Mouse (Mus musculus) left cerebral cortex, postnatal 25 days (tissue): Measurements from ENCODE around the gene Krtap16-1. TPM values are rescaled to one million over a fixed set of nuclear protein-coding genes. Genes with fewer than 3 reads are reported as not detected.
A peak's percentile ranks its signal among the peaks of the same experiment; 100 is the strongest.

Experiments
- DNase-seq, 2 experiments: peaks; one replicate each; pipeline ENCODE4 v3.0.0; 2022; ENCODE audit warnings: low spot score in 2 of 2, mixed read lengths in 1 of 2
- intact Hi-C: fragments of 180-260 bp; cut with DNase I; formaldehyde crosslinking; loops from one replicate; pipeline ENCODE4 v1.15.1; 2025
- total RNA-seq, 2 experiments: library from RNA; stranded (reverse); gene quantifications; 2 replicates each; pipeline ENCODE4 v1.2.3; 2021

Krtap16-1 gene
- total RNA-seq, result not detected

DNA sequence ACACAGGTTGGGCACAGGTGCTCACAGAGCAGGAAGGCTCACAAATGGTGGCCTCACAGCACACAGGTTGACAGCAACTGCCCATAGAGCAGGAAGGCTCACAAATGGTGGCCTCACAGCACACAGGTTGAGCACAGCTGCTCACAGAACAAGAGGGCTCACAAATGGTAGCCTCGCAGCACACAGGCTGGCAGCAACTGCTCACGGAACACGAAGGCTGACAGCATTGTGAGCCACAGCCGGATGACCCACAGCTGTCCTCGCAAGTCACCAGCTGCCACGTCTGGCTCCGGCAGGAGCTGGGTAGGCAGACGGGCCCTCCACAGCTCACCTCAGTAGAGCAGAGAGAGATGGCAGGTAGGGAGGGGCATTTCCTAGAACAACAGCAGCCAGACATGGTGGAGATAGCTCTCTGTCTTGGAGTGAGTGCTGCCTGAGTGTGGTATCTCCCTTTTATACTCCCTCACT, at the start of gene Krtap16-1:
Gene Krtap16-1 (minus strand): TSS at position 418 of the 468 bp plus-strand sequence.
- no peak for DNase-seq
- intact Hi-C loops, result no loop called here

- intact Hi-C loops, result no loop called here
These were observed 43.4 kb upstream of the Krtap16-1 start, which contains the start of gene Krt33b for GRCm38 (mm10) chr11:100029768-100030167. Gene Krt33b (minus strand): TSS chr11:100029868.

DNA sequence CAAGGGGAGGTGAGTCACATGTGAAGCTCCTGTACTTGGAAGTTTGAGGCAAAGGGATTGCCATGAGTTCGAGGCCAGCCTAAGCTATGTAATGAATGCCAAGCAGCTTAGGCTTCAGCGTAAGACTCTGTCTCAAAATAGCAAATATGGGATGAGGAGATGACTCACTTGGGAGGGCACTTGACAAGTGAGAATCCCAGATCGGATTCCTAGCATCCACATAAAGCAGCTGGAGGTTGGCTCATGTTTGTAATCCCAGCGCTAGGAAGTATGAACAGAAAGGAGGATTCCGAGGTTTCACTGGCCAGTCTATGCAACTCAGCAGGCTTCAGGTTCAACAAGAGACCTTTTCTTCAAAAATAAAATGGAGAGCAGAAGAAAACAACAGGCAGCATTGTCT, 35.0 kb upstream of the Krtap16-1 start:
- DNase-seq, result peak in 1 of 2 experiments; percentile 64
- intact Hi-C loops, result no loop called here

More at GRCm38 (mm10) chr11:100029768-100030167, 43.4 kb upstream of the Krtap16-1 start, which contains the start of gene Krt33b:
- DNase-seq, result no peak

DNA sequence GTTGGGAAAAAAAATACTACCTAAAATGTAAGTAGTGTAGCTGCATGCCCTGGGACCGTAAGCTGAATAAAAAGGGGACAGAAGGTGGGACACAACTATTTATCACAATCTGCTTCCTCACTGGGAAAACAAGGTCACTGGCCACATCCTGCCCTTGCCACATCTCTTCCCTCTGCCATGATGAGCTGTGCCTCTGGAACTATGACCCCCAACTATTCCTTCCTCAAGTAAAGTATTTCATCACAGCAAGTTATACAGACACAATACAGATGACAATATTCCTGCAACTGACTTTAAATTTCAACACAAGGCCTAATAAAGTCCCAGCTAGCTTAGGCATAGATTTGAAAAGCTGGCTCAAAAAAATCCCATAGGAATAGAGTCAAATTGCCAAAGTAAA, 33.1 kb upstream of the Krtap16-1 start:
- DNase-seq, result no peak
- intact Hi-C loops, result no loop called here

GRCm38 (mm10) chr11:100016112-100016511, 29.7 kb upstream of the Krtap16-1 start, which contains the start of gene Krt33a:
Gene Krt33a (minus strand): TSS chr11:100016212.
- intact Hi-C loops, result no loop called here

GRCm38 (mm10) chr11:100013691-100014171, 27.3 kb upstream of the Krtap16-1 start:
- intact Hi-C loops, result no loop called here
- DNase-seq, result no peak

More at GRCm38 (mm10) chr11:100016112-100016511, 29.7 kb upstream of the Krtap16-1 start, which contains the start of gene Krt33a:
- DNase-seq, result no peak

DNA sequence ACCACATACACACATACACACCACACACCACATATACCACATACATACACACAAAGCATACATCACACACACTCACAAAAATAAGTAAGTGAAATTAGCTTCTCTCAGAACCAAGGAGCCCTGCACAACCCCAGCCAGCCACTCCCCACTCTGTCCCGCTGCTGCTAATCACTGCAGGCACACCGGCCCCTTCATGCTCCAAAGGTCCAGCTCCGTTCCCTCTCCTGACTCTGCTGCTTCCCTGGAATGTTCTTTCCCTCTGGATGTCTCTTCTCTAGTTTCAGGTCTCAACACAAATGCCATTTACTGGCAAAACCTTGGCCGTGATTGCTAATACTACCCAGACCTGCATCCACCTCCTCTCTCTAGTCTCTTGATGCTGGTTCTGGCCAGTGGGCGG, 24.3 kb upstream of the Krtap16-1 start:
- intact Hi-C loops, result no loop called here
- no peak for DNase-seq

DNA sequence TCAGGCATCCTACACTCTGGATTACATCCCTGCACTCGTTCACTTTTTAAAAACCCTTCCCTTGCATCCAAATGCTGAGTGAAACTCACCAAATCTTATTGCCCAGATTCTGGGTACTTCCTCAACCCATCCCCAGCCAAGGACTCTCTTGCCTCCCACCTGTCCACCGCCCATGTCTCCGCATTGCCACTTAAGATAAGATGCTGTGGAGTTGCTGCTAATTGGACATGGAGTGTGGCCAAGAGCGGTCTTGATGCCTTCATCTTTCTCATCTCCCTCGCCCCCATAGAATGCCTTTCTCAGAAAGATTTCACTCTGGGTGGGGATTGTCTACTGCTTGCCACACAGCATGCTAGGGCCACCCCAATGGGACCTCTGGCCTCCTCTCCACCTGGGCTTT, 21.9 kb upstream of the Krtap16-1 start:
- intact Hi-C loops, result loop anchor here (5.0 to 10.0 kb wide), 5 partner anchors 159 to 624 kb away; partner anchors contain the start of genes Krt10 and Krtap4-2
- DNase-seq, result peak in 1 of 2 experiments; percentile 72

DNA sequence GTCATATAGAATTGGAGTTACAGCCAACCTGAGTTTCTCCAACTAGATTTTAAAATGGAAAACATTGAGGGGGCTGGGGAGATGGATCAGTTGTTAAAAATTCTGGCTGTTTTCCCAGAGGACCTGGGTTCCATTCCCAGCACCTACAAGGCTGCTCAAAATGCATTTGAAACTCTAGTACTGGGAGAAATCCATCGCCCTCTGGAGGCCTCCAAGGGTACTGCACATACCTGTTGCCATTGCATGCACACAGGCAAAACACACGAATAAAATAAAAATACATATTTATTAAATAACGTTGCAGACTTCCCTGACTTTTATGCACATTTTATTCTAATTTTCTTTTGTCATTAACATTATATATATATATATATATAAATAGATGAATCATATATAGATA, 20.2 kb upstream of the Krtap16-1 start:
- DNase-seq, result no peak
- intact Hi-C loops, result loop anchor here (5.0 to 10.0 kb wide), 5 partner anchors 161 to 622 kb away; partner anchors contain the start of genes Krt10 and Krtap4-2

DNA sequence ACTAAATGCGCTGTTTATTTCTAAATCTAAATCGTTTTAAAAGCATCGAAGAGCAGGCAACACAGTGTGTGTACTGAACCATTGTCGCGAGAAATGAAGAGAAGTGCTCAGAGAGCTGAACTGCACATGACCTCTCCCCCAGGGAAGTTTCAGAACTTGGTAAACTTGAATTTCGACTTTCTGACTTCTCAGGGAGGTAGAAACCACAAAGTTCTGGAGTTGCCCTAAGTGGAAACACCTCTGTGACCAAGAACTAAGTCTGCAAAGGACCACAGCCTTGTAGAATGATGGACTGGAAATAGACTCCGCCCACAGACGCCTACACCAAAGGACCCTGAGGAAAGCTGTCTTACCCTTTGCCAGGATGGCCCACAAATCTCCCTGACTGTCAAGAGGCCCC, 19.5 kb upstream of the Krtap16-1 start:
- DNase-seq, result no peak
- intact Hi-C loops, result loop anchor here (2.0 to 10.0 kb wide), 6 partner anchors 161 to 621 kb away; partner anchors contain the start of genes Krt10 and Krtap4-2

DNA sequence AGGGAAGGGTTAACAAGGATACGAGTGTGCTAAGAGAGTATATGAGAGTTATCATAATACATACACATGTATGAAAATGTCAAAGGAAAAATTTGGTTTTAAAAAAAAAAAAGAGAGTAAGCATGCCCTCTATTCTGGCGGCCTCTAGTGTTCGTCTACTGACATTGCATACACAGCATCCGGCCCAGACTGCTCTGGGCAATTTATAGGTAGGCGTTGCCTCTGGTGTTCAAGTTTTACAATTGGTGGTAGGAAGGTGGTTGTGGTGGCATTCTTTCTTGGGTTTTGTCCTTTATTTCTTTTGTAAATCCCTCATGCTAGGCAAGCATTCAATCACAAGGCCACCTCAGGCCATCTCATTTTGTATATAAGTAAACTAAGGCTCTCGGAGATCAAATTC, 18.4 kb upstream of the Krtap16-1 start:
- DNase-seq, result peak; percentile 64 to 78
- intact Hi-C loops, result loop anchor here (2.0 to 10.0 kb wide), 6 partner anchors 162 to 620 kb away; partner anchors contain the start of genes Krt10 and Krtap4-2

DNA sequence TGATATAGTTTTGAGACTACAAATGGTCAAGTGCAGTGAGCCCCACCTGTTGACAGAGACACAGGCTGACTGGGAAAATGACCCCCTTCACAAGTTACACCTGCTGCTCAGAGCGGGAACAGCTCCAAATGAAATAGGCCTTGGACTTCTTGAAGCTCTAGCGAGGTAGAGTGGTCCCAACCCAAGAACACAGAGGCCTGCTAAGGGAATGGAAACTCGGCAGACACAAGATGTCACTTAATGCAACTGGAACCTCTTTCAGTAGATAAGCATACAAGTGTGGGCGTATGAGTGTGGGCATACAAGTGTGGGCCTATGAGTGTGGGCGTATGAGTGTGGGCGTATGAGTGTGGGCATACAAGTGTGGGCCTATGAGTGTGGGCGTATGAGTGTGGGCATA, 12.7 kb upstream of the Krtap16-1 start:
- DNase-seq, result no peak

DNA sequence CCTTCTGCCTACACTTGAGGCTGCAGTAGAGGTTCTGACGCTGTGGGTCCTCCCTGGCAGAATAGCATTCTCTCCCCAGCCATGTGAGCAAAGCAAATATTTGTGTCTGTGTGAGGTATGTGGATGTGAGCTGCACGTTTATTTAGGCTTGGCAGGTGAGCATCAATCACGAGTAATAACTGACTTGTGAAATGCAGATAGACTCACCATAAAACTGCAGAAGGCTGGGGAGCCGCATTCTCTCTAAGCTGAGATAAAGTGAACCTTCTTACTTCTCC, 7.9 kb upstream of the Krtap16-1 start:
- intact Hi-C loops, result no loop called here

More for the DNA sequence above, 12.7 kb upstream of the Krtap16-1 start:
- intact Hi-C loops, result no loop called here

GRCm38 (mm10) chr11:99993620-99994383, 7.4 kb upstream of the Krtap16-1 start, which contains the start of gene Krtap17-1:
Gene Krtap17-1 (minus strand): TSS chr11:99993994.
- no peak for DNase-seq
- intact Hi-C loops, result no loop called here

More for the DNA sequence above, 7.9 kb upstream of the Krtap16-1 start:
- DNase-seq, result no peak

DNA sequence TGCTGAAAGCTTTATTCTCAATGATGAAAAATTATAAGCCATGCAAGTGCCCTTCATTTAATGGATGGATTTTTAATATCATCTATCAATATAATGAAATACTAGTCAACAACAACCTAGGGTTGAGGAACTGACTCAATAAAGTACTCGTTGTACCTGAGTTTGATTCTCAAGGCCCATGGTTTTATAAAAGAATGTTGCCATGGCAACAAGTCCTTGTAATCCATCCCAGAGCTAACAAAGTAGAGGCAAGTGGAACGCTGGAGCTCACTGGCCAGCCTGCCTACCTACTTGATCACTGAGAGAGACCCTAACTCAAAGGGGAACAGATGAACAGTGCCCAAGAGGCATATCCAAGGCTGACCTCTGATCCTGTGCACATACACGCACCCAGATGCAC, 4.2 kb upstream of the Krtap16-1 start:
- intact Hi-C loops, result no loop called here
- no peak for DNase-seq

- DNase-seq, result no peak
- intact Hi-C loops, result no loop called here
These were observed 3.5 kb upstream of the Krtap16-1 start for GRCm38 (mm10) chr11:99989881-99990405.

DNA sequence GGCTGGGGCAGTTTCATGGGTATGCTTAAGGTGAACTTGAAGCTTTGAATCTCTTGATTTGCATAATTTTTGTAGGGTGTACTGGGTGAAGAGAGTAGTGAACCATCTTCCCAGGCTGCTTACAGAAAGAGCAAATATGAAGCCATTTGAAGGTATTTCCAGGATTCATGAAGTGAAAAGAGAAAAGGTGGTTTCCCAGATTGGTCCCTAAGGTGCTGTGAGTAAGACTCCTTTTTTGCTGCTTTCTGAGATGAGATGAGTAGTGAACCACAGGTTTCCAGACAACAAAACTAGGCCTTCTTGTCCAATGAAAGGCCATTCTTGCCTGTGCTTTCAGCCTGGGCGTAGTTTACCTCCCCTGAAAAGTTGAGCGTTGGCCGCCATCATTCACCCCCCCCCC, 2.1 kb upstream of the Krtap16-1 start:
- intact Hi-C loops, result no loop called here

GRCm38 (mm10) chr11:99985291-99986092, 905 bp downstream of the Krtap16-1 start:
- peak; percentile 33 to 69 for DNase-seq
- intact Hi-C loops, result no loop called here

More for the DNA sequence above, 2.1 kb upstream of the Krtap16-1 start:
- DNase-seq, result no peak

DNA sequence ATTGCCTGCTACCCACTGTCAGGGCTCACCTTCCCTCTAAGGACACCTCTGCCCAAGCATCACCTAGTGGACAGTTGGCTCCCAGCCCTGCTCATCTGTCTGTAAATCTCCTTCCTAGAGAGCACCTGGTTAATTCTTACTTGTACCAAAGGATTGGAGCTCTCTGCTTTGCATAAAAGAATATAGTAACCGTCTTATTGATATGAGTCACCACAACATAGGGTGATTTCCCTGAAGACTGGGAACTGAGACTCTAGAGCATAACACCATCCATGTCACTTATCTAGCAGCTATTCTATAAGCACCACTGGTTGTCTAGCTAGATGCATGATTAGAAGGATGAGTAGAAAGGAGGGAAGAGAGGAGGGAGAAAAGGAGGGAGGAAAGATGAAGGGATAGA, 3.0 kb downstream of the Krtap16-1 start:
- DNase-seq, result no peak
- intact Hi-C loops, result no loop called here

GRCm38 (mm10) chr11:99982731-99983130, 3.7 kb downstream of the Krtap16-1 start:
- DNase-seq, result no peak
- intact Hi-C loops, result no loop called here
